Mouse (Mus musculus) MEL (cell line): Measurements from ENCODE around the gene Ccsap. TPM values are rescaled to one million over a fixed set of nuclear protein-coding genes. Genes with fewer than 3 reads are reported as not detected.

Experiments
- DNase-seq: peaks from one replicate; pipeline ENCODE4 v3.0.0; 2011; ENCODE audit warnings: low read depth, low spot score
- H3K27ac ChIP-seq: 2 replicates; pipeline ENCODE4 v1.5.1; 2012; ENCODE audit warnings: low read depth, mild to moderate bottlenecking, control low read depth, low read length, moderate library complexity; ENCODE audit not compliant: control insufficient read depth
- H3K27me3 ChIP-seq, 2 experiments: fragments of 150-350 bp in 1 of 2; sonication (generic) in 1 of 2; 2 replicates each; pipeline ENCODE4 v1.6.1; 2012; ENCODE audit warnings: low read length in 2 of 2, mild to moderate bottlenecking in 2 of 2, improper control_type of control experiment in 1 of 2, moderate library complexity in 1 of 2; ENCODE audit not compliant: insufficient read depth in 2 of 2, control insufficient read depth in 1 of 2
- H3K36me3 ChIP-seq, 2 experiments: 2 replicates each; pipeline ENCODE4 v1.6.1; 2012 to 2014; ENCODE audit warnings: low read length in 2 of 2, improper control_type of control experiment in 1 of 2, inconsistent platforms in 1 of 2, mild to moderate bottlenecking in 1 of 2; ENCODE audit not compliant: insufficient read depth in 2 of 2, control insufficient read depth in 1 of 2
- H3K4me1 ChIP-seq, 2 experiments: fragments of 150-350 bp in 1 of 2; sonication (generic) in 1 of 2; 2 replicates each; pipeline ENCODE4 v1.6.1; 2012; ENCODE audit warnings: low read length in 2 of 2, improper control_type of control experiment in 1 of 2, mild to moderate bottlenecking in 1 of 2; ENCODE audit not compliant: insufficient read depth in 2 of 2, control insufficient read depth in 1 of 2
- H3K4me3 ChIP-seq, 2 experiments: fragments of 150-350 bp in 1 of 2; sonication (generic) in 1 of 2; 2 replicates each; pipeline ENCODE4 v1.5.1; 2012; ENCODE audit warnings: low read depth in 2 of 2, low read length in 2 of 2, mild to moderate bottlenecking in 2 of 2, moderate library complexity in 2 of 2, control low read depth in 1 of 2, improper control_type of control experiment in 1 of 2; ENCODE audit not compliant: control insufficient read depth in 1 of 2, insufficient read depth in 1 of 2
- H3K79me2 ChIP-seq: 2 replicates; pipeline ENCODE4 v1.6.1; 2012; ENCODE audit warnings: mild to moderate bottlenecking, low read length, moderate library complexity; ENCODE audit not compliant: control insufficient read depth, poor library complexity, insufficient read depth
- H3K9ac ChIP-seq: 2 replicates; pipeline ENCODE4 v1.6.1; 2012; ENCODE audit warnings: low read depth, mild to moderate bottlenecking, control low read depth, low read length, moderate library complexity; ENCODE audit not compliant: control insufficient read depth, poor library complexity, severe bottlenecking
- H3K9me3 ChIP-seq: fragments of 150-350 bp; sonication (generic); replicated peaks from 2 replicates; pipeline ENCODE4 v1.6.1; 2012; ENCODE audit warnings: mild to moderate bottlenecking, low read length, improper control_type of control experiment, moderate library complexity; ENCODE audit not compliant: insufficient read depth
- CHD1 ChIP-seq: IDR thresholded peaks from 2 replicates; pipeline ENCODE4 v1.6.1; 2012; ENCODE audit warnings: low read depth, mild to moderate bottlenecking, inconsistent platforms, low read length, improper control_type of control experiment
- CTCF ChIP-seq, 3 experiments: IDR thresholded peaks in 2 of 3; conservative IDR thresholded peaks in 1 of 3; 2 replicates each; pipeline ENCODE4 v1.5.1; 2011 to 2012; ENCODE audit warnings: low read length in 3 of 3, low read depth in 2 of 3, mild to moderate bottlenecking in 2 of 3, improper control_type of control experiment in 1 of 3, inconsistent platforms in 1 of 3, mixed read lengths in 1 of 3, moderate library complexity in 1 of 3; ENCODE audit not compliant: control insufficient read depth in 1 of 3, insufficient read depth in 1 of 3, poor library complexity in 1 of 3, severe bottlenecking in 1 of 3
- E2F4 ChIP-seq: IDR thresholded peaks from 2 replicates; pipeline ENCODE4 v1.6.1; 2011; ENCODE audit warnings: low read depth, low read length, improper control_type of control experiment, borderline replicate concordance
- ELF1 ChIP-seq: IDR thresholded peaks from 2 replicates; pipeline ENCODE4 v1.6.1; 2014; ENCODE audit warnings: low read depth, mild to moderate bottlenecking, inconsistent platforms, low read length, improper control_type of control experiment, moderate library complexity
- EP300 ChIP-seq, 2 experiments: IDR thresholded peaks; 2 replicates each; pipeline ENCODE4 v1.6.1; 2011; ENCODE audit warnings: improper control_type of control experiment in 2 of 2, low read length in 2 of 2, low read depth in 1 of 2, mild to moderate bottlenecking in 1 of 2
- ETS1 ChIP-seq: IDR thresholded peaks from 2 replicates; pipeline ENCODE4 v1.6.1; 2012; ENCODE audit warnings: low read depth, mild to moderate bottlenecking, inconsistent platforms, low read length, improper control_type of control experiment, moderate library complexity
- GABPA ChIP-seq: IDR thresholded peaks from 2 replicates; pipeline ENCODE4 v1.6.1; 2012; ENCODE audit warnings: low read depth, mild to moderate bottlenecking, inconsistent platforms, low read length, improper control_type of control experiment, moderate library complexity
- GATA1 ChIP-seq: IDR thresholded peaks from 2 replicates; pipeline ENCODE4 v1.6.1; 2011; ENCODE audit warnings: low read depth, low read length, improper control_type of control experiment
- HCFC1 ChIP-seq: IDR thresholded peaks from 2 replicates; pipeline ENCODE4 v1.6.1; 2012; ENCODE audit warnings: low read depth, mild to moderate bottlenecking, inconsistent platforms, low read length, improper control_type of control experiment, moderate library complexity
- JUND ChIP-seq: IDR thresholded peaks from 2 replicates; pipeline ENCODE4 v1.6.1; 2011; ENCODE audit warnings: low read depth, mild to moderate bottlenecking, improper control_type of control experiment, low read length
- KAT2A ChIP-seq: conservative IDR thresholded peaks from 2 replicates; pipeline ENCODE4 v1.6.1; 2012; ENCODE audit warnings: low read depth, low read length, improper control_type of control experiment, inconsistent platforms
- MAX ChIP-seq: IDR thresholded peaks from 2 replicates; pipeline ENCODE4 v1.6.1; 2011; ENCODE audit warnings: low read length, improper control_type of control experiment
- MEF2A ChIP-seq: IDR thresholded peaks from 2 replicates; pipeline ENCODE4 v1.6.1; 2014; ENCODE audit warnings: low read depth, mild to moderate bottlenecking, inconsistent platforms, low read length, improper control_type of control experiment; ENCODE audit not compliant: poor library complexity, insufficient replicate concordance, severe bottlenecking; ENCODE audit errors: extremely low read depth
- MYB ChIP-seq: IDR thresholded peaks from 2 replicates; pipeline ENCODE4 v1.6.1; 2011; ENCODE audit warnings: mild to moderate bottlenecking, low read depth, low read length, improper control_type of control experiment
- MYC ChIP-seq: IDR thresholded peaks from 2 replicates; pipeline ENCODE4 v1.6.1; 2011; ENCODE audit warnings: low read depth, mild to moderate bottlenecking, low read length, improper control_type of control experiment, moderate library complexity
- NELFE ChIP-seq: IDR thresholded peaks from 2 replicates; pipeline ENCODE4 v1.6.1; 2011; ENCODE audit warnings: low read depth, low read length, improper control_type of control experiment
- POLR2AphosphoS2 ChIP-seq: IDR thresholded peaks from 2 replicates; pipeline ENCODE4 v1.6.1; 2011; ENCODE audit warnings: low read length, improper control_type of control experiment
- POLR2AphosphoS5 ChIP-seq: IDR thresholded peaks from 2 replicates; pipeline ENCODE4 v1.6.1; 2012; ENCODE audit warnings: low read depth, borderline replicate concordance, mild to moderate bottlenecking, inconsistent platforms, low read length, moderate library complexity, mixed read lengths
- RAD21 ChIP-seq: IDR thresholded peaks from 2 replicates; pipeline ENCODE4 v1.6.1; 2011; ENCODE audit warnings: mild to moderate bottlenecking, low read depth, low read length, improper control_type of control experiment
- SIN3A ChIP-seq: IDR thresholded peaks from 2 replicates; pipeline ENCODE4 v1.6.1; 2012; ENCODE audit warnings: low read length, improper control_type of control experiment, inconsistent platforms
- SMC3 ChIP-seq: IDR thresholded peaks from 2 replicates; pipeline ENCODE4 v1.6.1; 2011; ENCODE audit warnings: low read depth, low read length, improper control_type of control experiment
- TAL1 ChIP-seq: IDR thresholded peaks from 2 replicates; pipeline ENCODE4 v1.6.1; 2012; ENCODE audit warnings: mild to moderate bottlenecking, inconsistent platforms, low read length, moderate library complexity, mixed read lengths
- TBP ChIP-seq: IDR thresholded peaks from 2 replicates; pipeline ENCODE4 v1.8.0; 2011; ENCODE audit warnings: low read depth, low read length, improper control_type of control experiment
- TCF12 ChIP-seq: IDR thresholded peaks from 2 replicates; pipeline ENCODE4 v1.6.1; 2014; ENCODE audit warnings: low read depth, mild to moderate bottlenecking, inconsistent platforms, low read length, improper control_type of control experiment, moderate library complexity
- UBTF ChIP-seq: IDR thresholded peaks from 2 replicates; pipeline ENCODE4 v1.6.1; 2012; ENCODE audit warnings: low read depth, mild to moderate bottlenecking, inconsistent platforms, low read length, improper control_type of control experiment, moderate library complexity, borderline replicate concordance; ENCODE audit not compliant: insufficient read depth
- USF1 ChIP-seq: IDR thresholded peaks from 2 replicates; pipeline ENCODE4 v1.6.1; 2014; ENCODE audit warnings: low read depth, mild to moderate bottlenecking, inconsistent platforms, low read length, improper control_type of control experiment, moderate library complexity
- USF2 ChIP-seq, 2 experiments: IDR thresholded peaks; 2 replicates each; pipeline ENCODE4 v1.6.1; 2011 to 2012; ENCODE audit warnings: improper control_type of control experiment in 2 of 2, low read length in 2 of 2, borderline replicate concordance in 1 of 2, inconsistent platforms in 1 of 2, low read depth in 1 of 2, mild to moderate bottlenecking in 1 of 2; ENCODE audit not compliant: insufficient read depth in 1 of 2
- ZC3H11A ChIP-seq: IDR thresholded peaks from 2 replicates; pipeline ENCODE4 v1.6.1; 2012; ENCODE audit warnings: low read depth, mild to moderate bottlenecking, inconsistent platforms, low read length, improper control_type of control experiment
- ZMIZ1 ChIP-seq: IDR thresholded peaks from 2 replicates; pipeline ENCODE4 v1.6.1; 2012; ENCODE audit warnings: low read depth, mild to moderate bottlenecking, inconsistent platforms, low read length, improper control_type of control experiment, moderate library complexity
- ZNF384 ChIP-seq: IDR thresholded peaks from 2 replicates; pipeline ENCODE4 v1.6.1; 2012; ENCODE audit warnings: low read depth, mild to moderate bottlenecking, inconsistent platforms, low read length, improper control_type of control experiment
- polyA plus RNA-seq, 2 experiments: library from polyadenylated mRNA; stranded (reverse) in 1 of 2; unstranded in 1 of 2; fragments of >175 nt in 1 of 2; fragments of >200 nt in 1 of 2; gene quantifications; 2 replicates each; pipeline versions ENCODE4 v1.2.1 to v1.2.4; 2012; ENCODE audit warnings: low replicate concordance in 2 of 2, low read depth in 1 of 2; ENCODE audit not compliant: insufficient read length in 2 of 2, insufficient read depth in 1 of 2, missing spikeins in 1 of 2
- total RNA-seq: library from RNA; depleted of rRNA; stranded (reverse); fragments of 300-350 nt; gene quantifications from 2 replicates; pipeline ENCODE4 v1.2.3, GENCODE M21; 2012

Gene Ccsap
- total and polyA plus RNA-seq, 3 experiments: 6.7 to 12.1 TPM; not detected in 1

DNA sequence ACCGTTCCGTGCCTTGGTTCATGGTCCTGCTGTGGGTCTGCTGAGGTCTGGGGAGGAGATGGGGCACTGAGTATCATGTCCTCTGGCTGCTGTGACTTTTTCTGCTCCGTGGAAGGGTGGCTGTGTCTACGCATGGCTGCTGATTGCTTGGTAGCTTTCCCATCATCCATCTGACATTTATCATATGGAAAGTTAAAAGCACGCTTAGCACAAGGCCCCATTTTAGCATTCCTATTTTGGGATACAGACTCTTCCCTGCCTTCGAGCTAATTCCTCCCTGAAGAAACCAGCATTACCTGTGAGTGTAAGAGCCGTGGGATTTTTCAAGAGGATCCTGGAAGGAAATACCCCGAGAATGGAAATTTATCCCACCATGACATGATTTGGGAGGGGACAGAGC is 43.1 kb downstream of the Ccsap start:
- Histone ChIP-seq H3K4me1 (peaks cover 25 to 29% of the 10 kb centered on the region in 2 experiments), H3K27ac (no peak overlapping the region), H3K27me3 (no peaks in the 10 kb centered on the region), H3K9ac (no peak overlapping the region), H3K9me3 (no peaks in the 10 kb centered on the region), H3K36me3 (peaks cover 11 to 30% of the 10 kb centered on the region in 2 experiments; a peak in 3 of 4 replicates), H3K4me3 (no peak overlapping the region), H3K79me2 (peaks cover 33% of the 10 kb centered on the region)
- DNase-seq: no peak
- TF ChIP-seq MYC (no peak), JUND (no peak), ZC3H11A (no peak), USF1 (no peak), NELFE (no peak), ZNF384 (no peak), ETS1 (no peak), MAX (no peak), CHD1 (no peak), MYB (no peak), POLR2AphosphoS2 (no peak), GABPA (no peak), SMC3 (no peak), UBTF (no peak), SIN3A (no peak), RAD21 (no peak), ELF1 (no peak), MEF2A (no peak)

DNA sequence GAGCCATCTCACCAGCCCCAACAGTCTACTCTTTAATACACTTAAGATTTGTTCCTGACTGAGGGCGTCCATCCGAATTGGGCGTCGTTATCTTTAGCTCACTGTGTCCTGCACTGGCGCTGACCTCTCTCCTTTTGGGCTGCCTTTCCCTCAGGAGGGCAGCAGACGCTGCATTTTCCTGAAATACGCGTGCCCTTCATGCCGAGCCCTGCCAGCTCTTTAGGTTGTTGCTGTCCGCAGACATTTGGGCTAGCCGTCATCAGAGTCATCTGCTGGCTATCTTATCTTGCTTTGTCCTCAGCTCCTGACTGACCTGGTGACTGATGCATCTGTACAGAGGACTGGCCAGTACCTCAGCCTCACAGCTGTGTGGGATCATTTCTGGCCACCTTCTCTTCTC is 44.7 kb downstream of the Ccsap start:
- no peaks in the 10 kb centered on the region for H3K27me3 ChIP-seq
- no peak overlapping the region for H3K9ac ChIP-seq
- DNase-seq: no peak
- no peaks in the 10 kb centered on the region for H3K9me3 ChIP-seq
- peaks cover 39% of the 10 kb centered on the region for H3K79me2 ChIP-seq
- no peak overlapping the region for H3K4me3 ChIP-seq
- peaks cover 4 to 16% of the 10 kb centered on the region in 2 experiments; a peak in 3 of 4 replicates for H3K36me3 ChIP-seq
- peaks cover 12 to 19% of the 10 kb centered on the region in 2 experiments for H3K4me1 ChIP-seq
- H3K27ac ChIP-seq: no peak overlapping the region
- no peak for TF ChIP-seq E2F4
- no peak for TF ChIP-seq GATA1
- TF ChIP-seq MEF2A: no peak
- no peak for TF ChIP-seq ZNF384
- TF ChIP-seq POLR2AphosphoS5: no peak
- no peak for TF ChIP-seq NELFE
- no peak for TF ChIP-seq MAX
- no peak for TF ChIP-seq USF1
- TF ChIP-seq TBP: no peak
- TF ChIP-seq USF2 (IDR thresholded peaks at IDR 0.05; ENCODE audit: borderline replicate concordance in 1 of 2, insufficient read depth in 1 of 2, low read depth in 1 of 2, low read length in 2 of 2): no peak
- TF ChIP-seq CTCF (IDR thresholded peaks at IDR 0.05 in 2 of 3, conservative IDR thresholded peaks at IDR 0.05 in 1 of 3; ENCODE audit: control insufficient read depth in 1 of 3, insufficient read depth in 1 of 3, low read depth in 2 of 3, low read length in 3 of 3, poor library complexity in 1 of 3, severe bottlenecking in 1 of 3): no peak
- TF ChIP-seq KAT2A: no peak
- TF ChIP-seq HCFC1: no peak
- TF ChIP-seq TCF12: no peak
- TF ChIP-seq EP300 (IDR thresholded peaks at IDR 0.05; ENCODE audit: low read depth in 1 of 2, low read length in 2 of 2): no peak
- TF ChIP-seq CHD1: no peak
- TF ChIP-seq TAL1: no peak
- no peak for TF ChIP-seq ZMIZ1
- TF ChIP-seq SMC3: no peak
